Mouse (Mus musculus): Measurements from ENCODE around the gene Nfe2. TPM values are rescaled to one million over a fixed set of nuclear protein-coding genes. Genes with fewer than 3 reads are reported as not detected.
"Not testable (repeated sequence)": the region's sequence is repeated elsewhere in the genome, so short reads cannot be mapped to it uniquely, and the experiment has no call there.

The Nfe2 gene
- polyA plus RNA-seq, 1 experiment = 321 TPM

DNA sequence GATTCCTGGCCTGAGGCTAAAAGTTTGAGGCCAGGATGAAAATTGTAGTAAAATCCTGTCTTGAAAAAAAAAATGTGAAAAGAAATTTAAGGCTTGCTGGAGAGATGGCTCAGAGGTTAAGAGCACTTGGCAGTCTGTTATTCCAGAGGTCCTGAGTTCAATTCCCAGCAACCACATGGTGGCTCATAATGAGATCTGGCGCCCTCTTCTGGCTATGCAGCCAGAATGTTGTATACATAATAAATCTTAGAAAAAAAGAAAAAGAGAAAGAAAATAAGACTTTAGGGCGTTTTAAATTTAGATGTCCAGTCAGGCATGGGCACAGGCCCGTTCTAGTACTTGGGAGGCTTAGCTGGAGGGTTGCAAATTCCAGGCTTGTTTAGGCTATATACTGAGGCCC is 21.5 kb upstream of the Nfe2 start:
- Histone ChIP-seq H3K27me3 (replicated peaks) (no peaks in the 10 kb centered on the region), H3K4me3 (replicated peaks) (peak overlapping the region; percentile 23), H3K9me3 (no peaks in the 10 kb centered on the region), H3K4me1 (peaks cover 76% of the 10 kb centered on the region), H3K36me3 (replicated peaks; ENCODE audit: low read length) (peaks cover 57% of the 10 kb centered on the region)
- TF ChIP-seq FLI1 (IDR thresholded peaks at IDR 0.05; ENCODE audit: low read length) = no peak
- no peak for TF ChIP-seq GATA1 (IDR thresholded peaks at IDR 0.05; ENCODE audit: borderline replicate concordance, low read length)

DNA sequence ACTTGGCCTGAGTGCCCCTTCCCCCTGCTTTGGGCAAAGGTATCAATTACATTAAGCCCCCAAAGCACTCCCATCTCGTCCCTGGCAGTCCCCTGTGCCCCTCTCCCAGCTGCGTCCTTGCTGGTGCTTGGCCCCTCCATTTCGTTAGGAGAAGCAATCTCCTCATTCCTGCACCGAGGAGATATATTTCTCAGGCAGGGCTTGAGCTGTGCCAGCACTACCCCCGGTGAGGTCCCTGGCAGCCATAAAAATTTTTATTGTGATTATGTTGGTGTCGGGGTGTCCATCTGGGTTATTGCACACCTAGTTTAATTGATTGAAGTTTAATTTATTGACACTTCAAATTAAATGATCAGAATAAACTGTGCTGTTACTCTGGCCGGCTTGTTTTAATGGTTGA is 19.7 kb upstream of the Nfe2 start:
- no peak for TF ChIP-seq FLI1 (IDR thresholded peaks at IDR 0.05; ENCODE audit: low read length)
- TF ChIP-seq GATA1 (IDR thresholded peaks at IDR 0.05; ENCODE audit: borderline replicate concordance, low read length) = no peak
- H3K4me3 ChIP-seq (replicated peaks) = no peak overlapping the region
- H3K36me3 ChIP-seq (replicated peaks; ENCODE audit: low read length) = peaks cover 49% of the 10 kb centered on the region
- peaks cover 80% of the 10 kb centered on the region for H3K4me1 ChIP-seq
- H3K9me3 ChIP-seq = no peaks in the 10 kb centered on the region
- no peaks in the 10 kb centered on the region for H3K27me3 ChIP-seq (replicated peaks)

DNA sequence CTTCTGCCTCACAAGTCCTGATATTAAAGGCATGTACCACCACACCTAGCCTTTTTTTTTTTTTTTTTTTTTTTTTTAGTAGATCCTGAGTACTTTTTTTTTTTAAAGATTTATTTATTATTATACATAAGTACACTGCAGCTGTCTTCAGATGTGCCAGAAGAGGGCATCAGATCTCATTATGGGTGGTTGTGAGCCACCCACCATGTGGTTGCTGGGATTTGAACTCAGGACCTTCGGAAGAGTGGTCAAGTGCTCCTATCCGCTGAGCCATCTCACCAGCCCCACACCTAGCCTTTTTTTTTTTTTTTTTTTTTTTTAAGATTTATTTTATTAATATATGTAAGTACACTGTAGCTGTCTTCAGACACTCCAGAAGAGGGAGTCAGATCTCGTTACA is 17.7 kb upstream of the Nfe2 start:
- H3K27me3 ChIP-seq (replicated peaks); H3K4me3 ChIP-seq (replicated peaks); H3K9me3 ChIP-seq: not testable (repeated sequence)
- H3K36me3 ChIP-seq (replicated peaks; ENCODE audit: low read length) = peaks cover 41% of the 10 kb centered on the region
- H3K4me1 ChIP-seq = peaks cover 78% of the 10 kb centered on the region

DNA sequence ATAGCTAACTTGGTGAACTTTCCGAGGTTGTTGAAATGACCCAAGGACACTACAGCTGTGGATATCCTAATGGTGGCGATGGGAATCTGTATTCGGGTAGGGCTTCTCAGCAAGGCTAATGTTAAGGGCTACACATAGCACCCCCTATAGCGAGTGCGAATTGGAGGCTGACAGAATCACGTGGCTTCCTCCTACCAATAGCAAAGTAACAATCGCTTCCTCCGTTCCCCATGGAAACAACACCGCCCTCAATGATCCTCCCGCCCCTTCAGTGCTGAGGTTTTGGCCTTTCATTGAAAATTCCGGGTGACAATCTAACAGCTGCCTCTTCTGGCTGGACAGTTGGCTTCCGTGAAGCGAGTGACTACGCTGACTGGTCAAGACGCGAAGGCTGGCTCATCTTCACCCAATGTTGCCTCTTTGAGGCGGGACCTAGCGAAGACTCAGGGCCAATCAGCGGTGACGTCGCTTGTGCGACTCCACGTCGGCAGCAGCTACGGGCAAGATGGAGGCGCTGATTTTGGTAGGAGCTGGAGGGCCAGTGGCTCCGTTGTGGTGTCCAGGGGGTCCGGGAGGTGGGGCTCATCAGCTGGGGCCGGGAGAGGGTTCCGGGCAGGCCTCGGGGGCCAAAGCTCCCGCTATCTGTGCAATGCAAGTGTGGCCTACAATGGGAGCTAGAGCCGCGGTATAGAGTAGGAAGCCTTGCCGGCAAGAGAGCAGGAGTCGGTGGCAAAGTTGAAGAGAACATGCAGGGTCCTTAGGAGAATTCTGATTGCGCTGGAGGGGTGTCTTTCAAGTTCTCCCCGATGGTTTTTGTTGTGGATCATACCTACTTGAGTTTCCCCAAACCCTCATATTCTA is 14.4 kb upstream of the Nfe2 start, which contains the start of gene Copz1:
Gene Copz1, plus strand, starts transcription at position 296 of the 861 bp plus-strand sequence.
- peaks cover 15% of the 10 kb centered on the region for H3K36me3 ChIP-seq (replicated peaks; ENCODE audit: low read length)
- H3K27me3 ChIP-seq (replicated peaks) = no peaks in the 10 kb centered on the region
- H3K4me1 ChIP-seq = peaks cover 71% of the 10 kb centered on the region
- no peak for TF ChIP-seq GATA1 (IDR thresholded peaks at IDR 0.05; ENCODE audit: borderline replicate concordance, low read length)
- TF ChIP-seq FLI1 (IDR thresholded peaks at IDR 0.05; ENCODE audit: low read length) = no peak
- H3K9me3 ChIP-seq = no peaks in the 10 kb centered on the region
- H3K4me3 ChIP-seq (replicated peaks) = peak within 1 kb of the TSS; percentile 96

DNA sequence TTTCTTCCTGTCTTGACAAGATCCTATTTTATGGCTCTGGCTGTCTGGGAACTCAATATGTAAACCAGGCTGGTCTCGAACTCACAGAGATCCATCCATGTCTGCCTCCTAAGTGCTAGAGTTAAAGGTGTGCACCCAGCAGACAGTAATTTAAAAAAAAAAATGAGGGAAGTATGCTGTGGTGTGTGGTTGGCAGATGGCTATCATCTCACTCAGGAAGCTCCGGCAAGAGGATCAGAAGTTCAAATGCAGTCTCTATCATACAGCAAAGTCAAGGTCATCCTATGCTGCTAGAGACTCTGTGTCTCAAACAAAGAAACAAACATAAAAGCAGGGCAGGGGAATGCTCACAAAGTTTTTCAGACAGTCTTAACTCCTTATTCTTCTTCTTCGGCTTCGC is 10.7 kb upstream of the Nfe2 start:
- peaks cover 62% of the 10 kb centered on the region for H3K4me1 ChIP-seq
- no peak overlapping the region for H3K4me3 ChIP-seq (replicated peaks)
- TF ChIP-seq GATA1 (IDR thresholded peaks at IDR 0.05; ENCODE audit: borderline replicate concordance, low read length) (no peak), FLI1 (IDR thresholded peaks at IDR 0.05; ENCODE audit: low read length) (no peak)
- no peaks in the 10 kb centered on the region for H3K9me3 ChIP-seq
- no peaks in the 10 kb centered on the region for H3K27me3 ChIP-seq (replicated peaks)
- peaks cover 2% of the 10 kb centered on the region for H3K36me3 ChIP-seq (replicated peaks; ENCODE audit: low read length)

DNA sequence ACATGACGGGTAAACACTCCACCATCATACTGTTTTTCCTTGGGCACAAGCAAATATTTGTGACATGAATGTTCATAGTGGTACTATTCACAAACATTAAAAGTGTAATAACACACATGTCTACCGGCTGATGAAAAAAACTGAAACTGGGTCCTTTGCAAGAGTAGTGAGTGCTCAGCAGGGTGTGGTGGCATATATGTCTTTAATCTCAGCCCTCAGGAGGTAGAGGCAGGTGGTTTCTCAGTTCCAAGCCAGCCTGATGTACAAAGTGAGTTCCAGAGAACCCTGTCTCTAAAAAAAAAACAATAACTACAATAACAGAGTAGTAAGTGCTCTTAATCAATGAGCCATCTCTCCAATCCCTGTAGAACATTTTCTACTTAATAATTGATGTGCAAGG is 6.6 kb upstream of the Nfe2 start:
- Histone ChIP-seq H3K4me3 (replicated peaks) (no peak overlapping the region), H3K27me3 (replicated peaks) (no peaks in the 10 kb centered on the region), H3K36me3 (replicated peaks; ENCODE audit: low read length) (no peaks in the 10 kb centered on the region), H3K4me1 (peaks cover 83% of the 10 kb centered on the region), H3K9me3 (no peaks in the 10 kb centered on the region)
- TF ChIP-seq GATA1 (IDR thresholded peaks at IDR 0.05; ENCODE audit: borderline replicate concordance, low read length) (no peak), FLI1 (IDR thresholded peaks at IDR 0.05; ENCODE audit: low read length) (no peak)

DNA sequence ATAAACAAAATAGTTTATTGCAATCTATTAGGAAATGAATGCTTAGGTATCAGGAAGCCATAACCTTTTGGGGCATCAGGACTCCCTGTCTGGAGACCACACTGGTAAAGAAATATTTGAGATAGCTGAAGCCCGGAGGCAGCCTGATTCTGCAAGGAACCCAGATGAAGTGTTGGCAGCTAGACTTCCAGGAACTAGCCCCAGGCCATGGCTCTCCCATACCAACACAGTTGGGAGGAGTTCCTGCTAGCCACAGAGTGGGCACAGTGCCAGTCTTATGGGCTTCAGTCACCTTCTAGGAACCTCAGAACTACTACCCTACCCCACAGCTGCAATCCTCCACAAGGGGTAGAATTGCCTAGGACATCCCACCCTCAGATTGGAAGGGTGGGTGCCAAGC is 1.8 kb upstream of the Nfe2 start:
- no peaks in the 10 kb centered on the region for H3K27me3 ChIP-seq (replicated peaks)
- no peaks in the 10 kb centered on the region for H3K9me3 ChIP-seq
- H3K36me3 ChIP-seq (replicated peaks; ENCODE audit: low read length) = peaks cover 2% of the 10 kb centered on the region
- peak overlapping the region; percentile 82 for H3K4me3 ChIP-seq (replicated peaks)
- peaks cover 90% of the 10 kb centered on the region for H3K4me1 ChIP-seq
- TF ChIP-seq GATA1 (IDR thresholded peaks at IDR 0.05; ENCODE audit: borderline replicate concordance, low read length) (no peak), FLI1 (IDR thresholded peaks at IDR 0.05; ENCODE audit: low read length) (no peak)

DNA sequence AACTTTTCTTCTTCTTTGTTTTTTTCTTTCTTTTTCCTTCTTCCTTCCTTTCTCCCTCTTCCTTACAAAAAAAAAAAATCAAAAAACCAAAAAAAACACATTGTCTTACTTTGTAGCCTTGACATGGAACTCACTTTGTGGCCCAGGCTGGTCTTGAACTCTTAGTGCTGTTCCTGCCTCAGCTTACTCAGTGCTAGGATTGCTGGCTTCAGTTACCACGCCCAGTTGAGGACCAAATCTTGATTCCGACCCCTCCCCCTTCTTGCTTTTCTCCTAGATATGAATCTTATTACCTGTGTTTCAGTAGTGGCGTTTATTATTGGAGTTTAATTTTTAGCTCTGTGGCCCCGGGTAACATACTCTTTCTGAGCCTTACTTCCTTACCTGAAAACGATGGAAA is 959 bp upstream of the Nfe2 start:
- peaks cover 2% of the 10 kb centered on the region for H3K36me3 ChIP-seq (replicated peaks; ENCODE audit: low read length)
- no peaks in the 10 kb centered on the region for H3K27me3 ChIP-seq (replicated peaks)
- H3K4me3 ChIP-seq (replicated peaks) = peak overlapping the region; percentile 97
- peaks cover 81% of the 10 kb centered on the region for H3K4me1 ChIP-seq
- TF ChIP-seq FLI1 (IDR thresholded peaks at IDR 0.05; ENCODE audit: low read length) (no peak), GATA1 (IDR thresholded peaks at IDR 0.05; ENCODE audit: borderline replicate concordance, low read length) (no peak)
- no peaks in the 10 kb centered on the region for H3K9me3 ChIP-seq

DNA sequence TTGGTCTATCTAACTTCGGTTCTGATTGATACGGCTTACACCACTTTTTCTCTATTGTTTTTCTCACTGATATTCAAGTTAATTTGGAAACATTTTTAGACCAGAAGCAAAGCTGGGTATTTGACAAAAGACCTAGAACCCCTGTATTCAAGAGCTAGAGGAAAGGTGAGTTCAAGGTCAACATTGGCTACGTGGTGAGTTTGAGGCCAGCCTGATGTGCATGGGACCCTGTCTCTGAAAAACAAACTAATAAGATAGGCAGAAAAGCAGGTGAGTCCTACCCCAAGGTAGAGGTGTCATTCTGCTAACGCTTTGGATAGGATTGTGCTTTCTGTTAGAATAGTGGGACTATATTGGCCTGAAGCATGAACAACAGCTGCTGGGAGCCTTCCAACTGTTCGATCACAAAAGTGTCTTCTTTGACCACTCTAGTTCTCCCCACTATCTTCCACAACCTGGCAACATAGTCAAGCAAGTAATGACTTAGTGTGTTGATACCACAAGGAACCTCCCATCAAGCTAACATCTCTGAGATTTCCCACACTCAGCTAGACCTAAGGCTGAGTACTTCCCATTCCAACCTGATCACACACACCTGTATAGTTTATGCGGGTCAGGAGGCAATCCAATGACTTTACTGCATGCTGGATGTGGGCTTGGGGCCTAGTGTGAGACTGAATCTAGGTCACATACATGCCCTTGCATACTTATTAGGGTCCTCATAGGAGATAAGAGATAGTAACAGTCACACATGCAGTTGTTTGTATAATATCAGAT is 1.8 kb downstream of the Nfe2 start:
- no peaks in the 10 kb centered on the region for H3K27me3 ChIP-seq (replicated peaks)
- no peaks in the 10 kb centered on the region for H3K9me3 ChIP-seq
- peaks cover 69% of the 10 kb centered on the region for H3K4me1 ChIP-seq
- H3K4me3 ChIP-seq (replicated peaks) = peak overlapping the region; percentile 97
- H3K36me3 ChIP-seq (replicated peaks; ENCODE audit: low read length) = peaks cover 29% of the 10 kb centered on the region
- no peak for TF ChIP-seq GATA1 (IDR thresholded peaks at IDR 0.05; ENCODE audit: borderline replicate concordance, low read length)
- TF ChIP-seq FLI1 (IDR thresholded peaks at IDR 0.05; ENCODE audit: low read length) = no peak

DNA sequence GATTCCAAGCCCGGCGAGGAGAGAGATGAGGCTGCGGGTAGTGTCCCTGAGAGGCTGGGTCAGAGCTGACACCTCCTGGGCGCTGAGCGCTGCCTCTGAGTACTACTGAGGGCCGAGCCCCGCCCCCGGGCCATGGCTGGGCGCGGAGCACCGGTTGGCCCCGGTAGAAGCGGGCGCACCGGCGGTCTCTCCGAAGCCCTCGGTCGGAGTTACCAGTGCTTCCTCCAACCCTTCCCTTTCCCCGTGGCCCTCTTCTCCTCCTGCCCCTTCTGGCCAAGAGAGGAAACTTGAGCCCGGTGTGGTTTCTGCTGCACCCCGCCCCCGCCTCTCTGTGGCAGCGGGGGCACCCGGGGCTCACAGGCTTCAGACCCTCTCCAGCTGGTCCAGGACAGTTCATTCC is 3.0 kb downstream of the Nfe2 start:
- Histone ChIP-seq H3K4me3 (replicated peaks) (peak overlapping the region; percentile 97), H3K9me3 (no peaks in the 10 kb centered on the region), H3K4me1 (peaks cover 69% of the 10 kb centered on the region), H3K36me3 (replicated peaks; ENCODE audit: low read length) (peaks cover 41% of the 10 kb centered on the region), H3K27me3 (replicated peaks) (no peaks in the 10 kb centered on the region)
- TF ChIP-seq GATA1 (IDR thresholded peaks at IDR 0.05; ENCODE audit: borderline replicate concordance, low read length) (no peak), FLI1 (IDR thresholded peaks at IDR 0.05; ENCODE audit: low read length) (no peak)
